Mouse (Mus musculus): ENCODE measurements around the gene Aldh5a1. TPM values are rescaled to one million over a fixed set of nuclear protein-coding genes. Genes with fewer than 3 reads are reported as not detected.

Gene Aldh5a1
- polyA plus RNA-seq, 1 experiment from 2014 or later = 5.3 TPM

Other genes starting within 250 kb of the Aldh5a1 start
- gene Armh2, start 196.4 kb downstream of the Aldh5a1 start, polyA plus RNA-seq (2014; fragmentation: Nextera tagmentation; extraction: Ambion mirVana) = not detected in 2 replicates
- 151 and 169 TPM in 2 replicates for gene Gmnn, start 175.7 kb downstream of the Aldh5a1 start, polyA plus RNA-seq (2014; fragmentation: Nextera tagmentation; extraction: Ambion mirVana)
- gene BC005537, start 136.0 kb downstream of the Aldh5a1 start, polyA plus RNA-seq (2014; fragmentation: Nextera tagmentation; extraction: Ambion mirVana) = 18.4 and 20.4 TPM in 2 replicates
- 71.1 and 71.4 TPM in 2 replicates for gene Acot13, start 106.1 kb downstream of the Aldh5a1 start, polyA plus RNA-seq (2014; fragmentation: Nextera tagmentation; extraction: Ambion mirVana)
- gene Tdp2, start 106.0 kb downstream of the Aldh5a1 start, polyA plus RNA-seq (2014; fragmentation: Nextera tagmentation; extraction: Ambion mirVana) = 73.7 and 79.4 TPM in 2 replicates
- gene D130043K22Rik, start 92.5 kb downstream of the Aldh5a1 start, polyA plus RNA-seq (2014; fragmentation: Nextera tagmentation; extraction: Ambion mirVana) = 0.09 and 0.11 TPM in 2 replicates
- gene Gpld1, start 5.5 kb upstream of the Aldh5a1 start, polyA plus RNA-seq (2014; fragmentation: Nextera tagmentation; extraction: Ambion mirVana) = 0.25 and 0.34 TPM in 2 replicates
- gene Mrs2, start 82.7 kb upstream of the Aldh5a1 start, polyA plus RNA-seq (2014; fragmentation: Nextera tagmentation; extraction: Ambion mirVana) = 23.4 and 27.7 TPM in 2 replicates
- gene Dcdc2a, start 118.3 kb upstream of the Aldh5a1 start, polyA plus RNA-seq (2014; fragmentation: Nextera tagmentation; extraction: Ambion mirVana) = 2.2 and 2.6 TPM in 2 replicates